Mouse (Mus musculus) left cerebral cortex, adult 11 months (tissue): ENCODE data around the gene BC017158.

Source experiments
- DNase-seq: peaks from one replicate; pipeline ENCODE4 v3.0.0; 2022; ENCODE audit warnings: low spot score

Gene BC017158

DNA sequence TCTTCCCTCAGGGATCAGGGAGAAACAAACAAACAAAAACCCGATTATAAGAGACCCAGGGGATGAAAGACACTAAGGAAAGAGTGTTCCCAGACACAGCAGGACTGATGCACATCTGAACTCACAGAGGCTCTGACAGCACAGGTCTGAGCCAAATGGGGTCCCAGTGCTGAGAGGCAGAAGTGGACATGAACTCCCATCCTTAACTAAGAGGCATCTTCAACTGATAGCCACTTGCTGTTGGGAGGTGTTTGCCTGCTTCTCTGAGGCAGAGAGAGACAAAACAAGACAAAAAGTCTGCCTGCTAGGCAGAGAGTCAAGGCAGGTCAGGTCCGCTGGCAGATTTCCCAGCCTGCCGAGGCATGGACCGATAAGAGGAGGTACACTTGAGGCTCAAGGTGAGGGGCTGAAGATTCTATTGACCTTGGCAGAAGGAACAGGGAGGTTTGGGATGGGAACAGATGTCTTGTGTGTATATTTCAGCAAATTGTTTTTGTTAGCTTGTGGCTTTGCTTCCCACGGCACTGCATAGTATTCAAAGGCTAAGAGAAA is 41.1 kb downstream of the BC017158 start:
- no peak for DNase-seq

DNA sequence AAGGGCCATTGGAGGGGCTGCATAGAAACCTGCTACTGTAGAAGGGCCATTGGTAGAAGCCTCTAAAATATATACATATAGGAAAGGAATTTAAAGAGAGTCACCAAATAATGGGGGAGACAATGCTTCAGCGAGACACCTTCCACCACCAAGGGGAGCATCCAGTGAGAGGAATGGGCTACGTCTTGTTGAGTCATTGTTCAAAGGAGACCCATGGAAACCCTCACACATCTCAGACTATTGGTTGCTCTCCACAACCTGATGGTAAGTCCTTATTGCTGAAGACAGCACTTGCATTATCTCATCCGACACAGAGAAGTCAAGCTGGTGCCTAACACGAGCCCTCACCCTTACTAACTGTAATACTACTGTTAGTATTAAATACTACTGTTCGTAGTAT is 42.2 kb downstream of the BC017158 start:
- no peak for DNase-seq

DNA sequence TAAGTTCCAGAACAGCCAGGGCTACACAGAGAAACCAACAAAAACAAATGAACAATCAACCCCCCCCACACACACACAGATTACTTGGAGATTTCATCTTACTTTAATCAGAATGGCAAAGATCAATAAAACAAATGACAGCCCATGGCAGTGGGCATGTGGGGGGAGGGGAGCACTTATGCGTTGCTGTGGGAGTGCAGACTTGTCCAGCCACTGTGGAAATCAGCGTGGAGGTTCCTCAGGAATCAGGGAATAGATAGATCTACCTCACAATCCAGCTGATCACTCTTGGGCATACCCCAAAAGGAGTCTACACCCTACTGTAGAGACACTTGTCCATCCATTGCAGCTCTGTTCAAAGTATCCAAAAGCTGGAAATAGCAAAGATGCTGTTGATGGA is 43.0 kb downstream of the BC017158 start:
- DNase-seq: no peak

DNA sequence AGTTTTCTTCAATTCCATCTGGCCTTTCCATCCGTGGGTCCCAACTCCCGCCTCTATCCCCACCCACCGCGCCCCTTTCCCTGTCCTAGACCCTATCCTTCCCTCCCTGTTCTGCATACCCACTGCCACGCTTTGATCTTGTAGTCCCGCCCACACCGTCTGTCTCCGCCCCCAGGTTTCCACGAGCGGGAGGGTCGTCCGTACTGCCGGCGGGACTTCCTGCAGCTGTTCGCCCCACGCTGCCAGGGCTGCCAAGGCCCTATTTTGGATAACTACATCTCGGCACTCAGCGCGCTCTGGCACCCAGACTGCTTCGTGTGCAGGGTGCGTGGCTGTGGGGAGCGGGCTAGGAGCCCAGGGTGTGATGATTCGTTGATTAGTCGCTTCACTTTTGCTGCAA is 45.4 kb downstream of the BC017158 start:
- peak; percentile 56 for DNase-seq

DNA sequence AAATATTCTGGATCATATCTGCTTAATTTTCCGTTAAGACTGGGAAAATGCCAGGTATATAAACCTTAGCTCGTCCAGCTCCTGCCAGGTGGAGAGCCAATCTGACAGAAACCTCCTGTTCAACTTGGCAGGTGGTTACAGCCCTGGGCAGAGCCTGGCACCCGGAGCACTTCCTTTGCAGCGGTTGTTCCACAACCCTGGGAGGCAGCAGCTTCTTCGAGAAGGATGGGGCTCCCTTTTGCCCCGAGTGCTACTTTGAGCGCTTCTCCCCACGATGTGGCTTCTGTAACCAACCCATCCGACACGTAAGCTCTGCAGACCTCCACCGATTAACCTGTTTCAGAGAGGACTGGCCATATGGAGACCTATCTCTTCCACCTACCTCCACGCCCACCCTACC is 46.0 kb downstream of the BC017158 start:
- DNase-seq: no peak

DNA sequence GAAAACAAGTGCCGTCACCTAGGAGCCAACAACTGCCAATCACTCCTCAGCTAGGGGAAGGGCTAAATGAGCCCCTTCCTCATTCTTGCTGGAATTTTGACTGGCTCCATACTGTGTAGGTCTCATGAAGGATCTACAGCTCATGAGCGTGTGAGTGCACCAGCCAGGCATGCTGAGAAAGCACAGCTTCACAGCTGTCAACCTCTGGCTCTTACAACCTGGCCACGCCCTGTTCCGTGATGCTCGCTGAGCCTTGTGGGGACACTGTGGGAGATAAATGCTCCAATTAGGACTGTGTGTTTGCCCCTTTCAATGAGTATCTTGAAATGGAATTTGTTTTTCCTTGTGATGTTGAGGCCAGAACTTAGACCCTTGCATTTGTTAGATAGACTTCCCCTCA is 48.0 kb downstream of the BC017158 start:
- DNase-seq: no peak

DNA sequence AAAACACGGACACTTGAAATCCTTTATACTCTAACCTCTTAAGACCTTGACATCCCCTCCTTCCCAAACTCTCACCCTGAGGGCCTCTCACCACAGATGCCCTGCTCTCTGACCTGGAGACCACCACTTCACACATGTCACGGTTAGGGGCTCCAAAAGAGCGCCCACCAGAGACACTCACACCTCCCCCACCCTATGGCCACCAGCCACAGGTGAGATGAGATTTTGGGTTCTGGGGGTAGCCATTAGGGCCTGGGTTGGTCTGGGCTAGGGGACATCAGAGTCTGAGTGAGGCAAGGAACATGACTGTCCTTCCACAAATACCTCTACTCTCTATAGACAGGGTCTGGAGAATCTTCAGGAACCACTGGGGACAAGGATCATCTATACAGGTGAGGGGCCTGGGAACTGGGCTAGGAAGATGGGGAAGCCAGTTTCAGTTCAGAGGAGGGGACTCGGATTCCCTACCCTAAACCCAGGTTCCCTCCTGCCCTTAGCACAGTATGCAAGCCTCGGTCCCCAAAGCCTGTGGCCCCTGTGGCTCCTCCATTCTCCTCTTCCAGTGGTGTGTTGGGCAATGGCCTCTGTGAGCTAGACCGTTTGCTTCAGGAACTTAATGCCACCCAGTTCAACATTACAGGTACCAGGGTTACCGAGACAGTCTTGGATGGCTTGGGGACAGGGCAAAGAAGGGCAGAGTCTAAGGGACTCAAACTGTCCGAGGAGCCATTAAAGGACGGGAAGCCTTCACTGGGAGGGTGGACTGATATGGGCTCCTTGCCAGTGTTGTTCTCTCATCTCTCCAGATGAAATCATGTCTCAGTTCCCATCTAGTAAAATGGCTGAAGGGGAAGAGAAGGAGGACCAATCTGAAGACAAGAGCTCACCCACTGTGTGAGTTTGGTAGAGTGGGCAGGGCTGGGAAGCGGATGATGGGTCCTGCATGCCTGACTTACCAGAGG is 49.6 kb downstream of the BC017158 start:
- DNase-seq: no peak

DNA sequence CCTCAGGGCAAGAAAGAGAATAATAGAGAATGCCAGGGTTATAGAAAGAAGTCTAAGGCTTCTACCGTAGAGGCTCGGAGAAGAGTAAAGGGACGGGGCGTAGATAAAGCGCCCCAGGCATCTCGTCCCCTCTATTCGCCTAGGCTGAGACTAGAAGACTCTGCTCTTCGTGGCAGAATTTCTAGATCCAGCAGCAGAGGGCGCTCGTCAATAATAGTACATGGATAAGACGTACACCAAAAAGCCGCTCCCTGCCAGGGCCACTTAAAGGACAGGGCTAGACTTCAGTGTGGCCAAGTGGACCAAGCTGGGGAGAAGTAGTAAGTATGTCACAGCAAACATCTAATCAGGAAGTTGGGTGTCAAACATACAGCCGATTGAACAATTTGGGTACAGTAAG is 50.5 kb downstream of the BC017158 start:
- DNase-seq: no peak

DNA sequence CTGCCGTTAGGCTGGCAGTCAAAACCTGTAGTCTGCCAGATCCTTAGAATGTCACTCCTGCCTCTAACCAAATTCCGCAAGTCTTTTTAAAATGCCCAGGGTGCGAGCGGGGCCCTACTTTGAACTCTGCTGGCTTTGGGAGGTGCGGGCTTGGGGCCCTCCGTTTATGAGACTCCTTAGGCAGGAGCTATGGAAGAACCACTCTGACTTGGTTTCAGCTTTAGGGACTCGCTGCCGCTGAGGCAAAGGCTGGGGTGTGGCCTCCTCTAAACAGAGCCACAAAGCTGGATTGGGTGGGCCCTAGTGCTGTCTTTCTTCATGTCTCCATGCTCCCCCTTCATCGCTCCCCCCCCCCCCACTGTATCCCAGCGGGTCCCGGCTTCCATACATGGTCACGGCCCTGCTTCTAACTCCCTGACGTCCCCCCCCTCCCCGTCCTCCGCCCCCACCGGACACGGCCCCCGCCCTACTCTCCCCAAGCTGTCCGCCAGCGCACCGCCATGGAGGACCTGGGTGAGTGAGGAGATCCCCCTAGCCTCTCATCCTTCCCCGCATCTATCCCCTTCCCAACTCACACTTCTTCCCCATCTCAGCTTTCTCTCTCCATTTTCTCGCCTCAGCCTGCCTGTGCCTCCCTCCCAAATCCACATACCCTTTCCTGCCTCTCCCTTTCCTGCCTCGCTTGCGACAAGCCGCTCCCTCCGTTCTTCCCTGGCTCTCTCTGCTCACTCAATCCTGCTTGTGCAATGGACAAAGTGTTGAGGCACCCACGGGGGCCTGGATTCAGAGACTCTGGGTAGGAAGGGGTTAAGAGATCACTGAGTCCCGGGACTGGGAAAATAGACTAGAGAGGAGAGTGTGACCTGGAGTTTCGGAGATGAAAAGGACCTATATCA is 51.2 kb downstream of the BC017158 start, which contains the start of gene Tgfb1i1:
Gene Tgfb1i1, plus strand, starts transcription at position 317 of the 896 bp plus-strand sequence.
- DNase-seq: no peak

DNA sequence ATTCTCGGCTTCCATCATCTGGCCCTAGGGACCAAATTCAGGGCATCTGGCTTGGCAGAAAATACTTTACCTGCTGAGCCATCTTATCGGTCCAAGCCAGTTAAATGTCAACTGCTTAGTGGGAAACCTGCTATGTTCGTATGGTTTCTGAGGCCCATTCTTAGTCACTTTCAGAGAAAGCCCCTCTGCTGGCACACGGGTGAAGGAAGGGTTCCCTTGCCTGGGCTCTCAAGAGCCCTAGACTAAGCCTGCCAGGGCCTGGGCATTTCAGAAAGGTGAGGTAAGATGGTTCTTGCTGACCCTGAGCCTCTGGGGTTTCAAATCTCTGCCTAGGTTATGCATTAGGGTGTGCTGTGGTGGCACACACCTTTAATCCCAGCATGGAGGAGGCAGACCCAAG is 52.4 kb downstream of the BC017158 start:
- no peak for DNase-seq

DNA sequence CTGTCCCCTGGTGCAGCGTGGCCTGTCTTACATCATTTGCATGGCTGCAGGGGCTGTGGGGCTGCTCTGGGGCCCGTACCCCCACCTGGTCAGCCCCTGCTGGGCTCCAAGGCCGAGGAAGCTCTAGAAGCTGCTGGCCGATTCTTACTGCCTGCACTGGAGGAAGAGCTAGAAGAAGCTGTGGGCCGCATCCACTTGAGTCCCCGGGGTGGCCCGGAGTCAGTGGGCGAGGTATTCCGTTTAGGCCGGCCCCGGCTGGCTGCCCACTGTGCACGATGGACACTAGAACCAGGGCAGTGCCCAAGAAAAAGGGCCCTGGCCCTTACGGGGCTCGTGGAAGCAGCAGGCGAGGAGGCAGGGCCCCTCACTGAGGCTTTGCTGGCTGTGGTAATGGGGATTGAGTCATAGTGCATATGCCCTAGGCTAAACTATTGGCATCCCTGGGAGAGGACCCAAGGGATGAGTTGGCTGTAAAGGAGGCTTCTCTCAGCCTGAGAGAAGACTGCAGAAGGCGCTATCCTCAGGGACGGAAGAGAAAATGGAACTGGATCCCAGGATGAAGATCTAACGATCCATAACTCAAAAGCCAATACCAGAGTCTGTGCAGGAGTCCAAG is 53.5 kb downstream of the BC017158 start:
- no peak for DNase-seq

DNA sequence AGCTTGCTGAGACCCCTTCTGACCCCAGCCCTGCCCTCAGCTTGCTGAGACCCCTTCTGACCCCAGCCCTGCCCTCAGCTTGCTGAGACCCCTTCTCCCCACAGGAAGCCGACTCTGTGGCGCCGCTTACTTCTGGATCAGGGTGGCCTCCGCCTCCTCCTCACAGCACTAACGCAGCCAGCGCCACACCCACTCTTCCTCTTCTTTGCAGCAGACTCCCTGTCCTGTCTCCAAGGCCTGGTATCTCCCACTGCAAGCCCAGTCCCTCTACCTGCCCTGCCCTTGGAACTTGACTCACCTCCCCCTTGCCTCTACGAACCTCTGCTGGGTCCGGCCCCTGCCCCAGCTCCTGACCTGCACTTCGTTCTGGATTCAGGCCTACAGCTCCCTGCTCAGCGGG is 54.0 kb downstream of the BC017158 start:
- DNase-seq: no peak

DNA sequence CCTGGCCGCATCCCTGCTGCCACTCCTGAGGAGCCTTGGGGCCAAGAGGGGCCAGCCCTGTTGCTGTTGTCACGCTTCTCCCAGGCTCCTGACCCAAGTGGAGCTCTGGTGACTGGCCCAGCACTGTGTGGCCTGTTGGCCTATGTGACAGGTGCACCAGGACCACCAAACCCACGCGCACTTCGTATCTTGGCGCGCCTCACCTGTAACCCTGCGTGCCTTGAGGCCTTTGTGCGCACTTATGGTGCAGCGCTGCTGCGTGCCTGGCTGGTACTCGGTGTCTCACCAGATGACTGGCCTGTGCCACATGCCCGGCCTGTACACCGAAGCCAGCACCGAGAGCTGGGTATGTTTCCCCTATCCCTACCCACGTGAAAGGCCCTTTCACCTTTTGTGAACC is 55.6 kb downstream of the BC017158 start:
- DNase-seq: no peak

DNA sequence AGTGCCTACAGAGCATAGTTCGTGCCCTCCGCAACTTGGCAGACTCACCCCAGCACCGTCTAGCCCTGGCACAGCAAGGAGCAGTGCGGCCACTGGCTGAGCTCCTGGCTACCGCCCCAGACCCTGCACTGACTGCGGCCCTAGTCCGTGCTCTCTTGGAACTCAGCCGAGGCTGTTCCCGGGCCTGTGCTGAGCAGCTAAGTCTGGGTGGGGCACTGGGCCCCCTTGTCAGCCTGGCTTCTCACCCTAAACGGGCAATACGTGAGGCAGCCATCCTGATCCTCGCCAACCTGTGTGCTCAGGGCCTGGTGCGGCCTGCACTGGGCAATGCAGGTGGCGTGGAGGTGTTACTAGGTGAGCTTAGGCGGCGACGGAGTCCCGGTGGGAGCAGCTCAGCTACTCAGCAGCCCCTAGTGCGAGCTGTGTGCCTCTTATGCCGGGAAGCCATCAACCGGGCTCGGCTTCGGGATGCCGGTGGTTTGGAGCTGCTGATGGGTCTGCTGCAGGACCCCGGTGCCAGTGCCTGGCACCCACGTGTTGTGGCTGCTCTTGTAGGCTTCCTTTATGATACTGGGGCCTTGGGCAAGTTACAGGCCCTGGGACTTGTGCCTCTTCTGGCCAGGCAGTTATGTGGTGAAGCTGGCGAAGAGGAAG is 57.7 kb downstream of the BC017158 start:
- no peak for DNase-seq

DNA sequence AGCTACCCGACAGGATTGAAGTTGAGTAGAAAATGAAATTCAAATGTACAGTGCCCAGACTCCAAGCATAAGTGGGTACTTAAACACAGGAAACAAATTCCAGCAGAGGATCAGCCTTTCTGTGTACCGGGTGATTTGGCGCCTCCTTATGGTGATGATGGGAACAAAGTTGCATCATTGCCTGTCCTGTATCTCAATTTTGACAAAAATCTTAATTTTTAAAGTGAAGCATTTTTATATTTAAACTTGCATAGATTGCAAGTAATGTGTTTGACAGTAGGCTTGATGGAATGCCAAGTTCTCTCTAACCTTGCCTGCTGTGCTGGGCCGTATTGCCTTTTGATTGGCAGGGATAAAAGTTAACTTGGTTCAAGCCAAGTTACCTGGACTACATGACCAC is 59.0 kb downstream of the BC017158 start:
- no peak for DNase-seq

DNA sequence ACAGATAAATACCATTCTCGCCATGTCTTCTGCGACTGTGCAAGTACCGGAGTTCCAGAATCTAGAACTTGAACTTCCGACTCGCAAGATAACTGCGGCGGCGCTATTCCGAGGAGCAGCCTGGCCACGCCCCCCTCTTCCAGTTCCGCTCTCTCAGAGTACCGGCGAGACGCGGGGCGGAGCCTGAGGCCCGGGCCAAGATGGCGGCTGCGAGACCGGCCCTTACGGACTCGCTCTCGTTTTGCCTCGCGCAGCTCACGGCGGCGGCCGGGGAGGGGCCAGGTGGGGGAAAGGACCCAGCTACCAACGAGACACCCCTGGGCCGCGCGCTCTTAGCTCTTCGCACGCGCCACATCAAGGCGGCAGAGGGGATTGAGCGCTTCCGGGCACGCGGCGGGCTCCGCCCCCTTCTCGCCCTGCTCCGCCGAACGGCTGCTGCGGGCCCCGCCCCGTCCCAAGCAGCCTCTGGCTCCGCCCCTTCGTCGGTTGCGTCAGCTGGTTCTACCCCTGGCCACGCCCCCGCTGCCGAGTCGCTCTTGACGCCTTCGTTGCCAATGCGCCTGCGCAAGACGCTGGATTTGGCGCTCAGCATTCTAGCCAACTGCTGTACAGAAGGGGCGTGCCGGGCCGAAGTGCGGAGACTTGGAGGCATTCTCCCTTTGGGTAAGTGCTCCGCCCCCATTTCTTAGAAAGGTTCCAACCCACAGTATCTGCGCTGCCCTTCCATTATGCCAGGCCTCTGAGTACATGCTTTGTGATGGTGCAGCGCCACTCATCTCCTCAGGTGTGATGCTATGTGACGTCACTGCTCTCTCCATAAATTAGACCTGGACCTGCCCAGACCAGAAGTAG is 59.8 kb downstream of the BC017158 start, which contains the start of gene 9130023H24Rik:
Gene 9130023H24Rik, minus strand, starts transcription at position 105 of the 852 bp plus-strand sequence.
- peak; percentile 96 for DNase-seq

DNA sequence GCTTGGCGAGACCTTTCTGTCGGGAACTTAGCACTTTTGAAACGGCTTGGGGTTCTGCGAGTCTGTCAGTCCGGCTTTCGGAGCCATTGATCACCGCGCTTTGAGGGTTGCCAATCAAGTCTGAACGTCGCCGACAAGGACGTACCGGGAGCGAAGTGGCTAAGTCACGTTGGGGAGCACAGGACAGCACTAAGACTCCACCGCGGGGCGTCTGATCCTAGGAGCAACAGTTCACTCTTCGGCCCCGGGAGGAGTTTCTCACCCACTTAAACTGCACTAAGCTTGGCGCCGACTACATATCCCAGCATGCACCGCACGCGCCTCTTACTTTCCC is 60.4 kb downstream of the BC017158 start:
- no peak for DNase-seq

DNA sequence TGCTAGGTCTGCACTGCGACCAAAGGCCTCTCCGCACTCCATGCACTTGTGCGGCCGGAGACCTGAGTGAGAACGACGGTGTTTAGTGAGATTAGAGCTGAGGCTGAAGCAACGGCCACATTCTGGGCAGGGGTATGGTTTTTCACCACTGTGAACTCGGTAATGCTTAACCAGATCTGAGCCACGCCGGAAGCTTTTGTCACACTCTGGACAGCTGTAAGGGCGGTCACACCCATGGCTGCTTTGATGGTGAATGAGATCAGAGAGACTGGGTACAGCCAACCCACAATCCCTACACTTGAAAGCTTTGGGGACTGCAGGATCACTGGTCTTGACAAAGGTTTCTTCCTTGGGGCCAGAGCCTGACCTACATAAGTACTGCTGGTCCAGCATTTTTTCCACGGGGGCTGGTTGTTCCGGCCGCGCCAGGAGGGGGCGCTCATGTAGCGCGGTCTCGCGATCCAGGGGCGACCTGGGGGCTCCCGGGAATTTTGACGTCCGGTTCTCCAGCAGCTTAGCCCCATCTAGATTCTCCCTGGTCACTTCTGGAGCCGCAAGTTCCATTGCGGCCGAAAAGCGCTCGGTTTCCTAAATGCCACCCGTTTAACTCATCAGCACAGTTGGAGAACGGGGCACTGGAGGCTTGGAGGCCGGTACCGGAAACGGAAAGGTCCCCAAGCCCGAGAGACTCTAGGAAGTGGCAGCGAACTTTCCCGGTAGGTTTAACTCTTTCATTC is 60.9 kb downstream of the BC017158 start, which contains the start of gene Armc5:
Gene Armc5, plus strand, starts transcription at position 487 of the 737 bp plus-strand sequence.
- peak; percentile 71 for DNase-seq

DNA sequence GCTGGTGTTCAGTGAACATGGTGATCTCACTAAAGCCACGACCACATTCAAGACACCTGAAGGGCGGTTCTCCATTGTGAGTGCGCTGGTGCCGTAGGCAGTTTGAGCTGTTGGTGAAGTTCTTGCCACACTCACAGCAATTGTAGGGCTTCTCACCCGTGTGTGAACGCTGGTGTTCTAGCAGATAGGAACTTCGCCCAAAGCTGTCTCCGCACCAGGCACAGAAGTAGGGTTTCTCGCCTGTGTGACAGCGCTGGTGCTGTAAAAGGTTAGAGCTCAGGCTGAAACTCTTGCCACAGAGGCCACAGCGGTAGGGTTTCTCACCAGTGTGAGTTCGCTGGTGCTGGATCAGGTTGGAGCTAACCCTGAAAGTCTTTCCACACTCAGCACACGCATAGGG is 61.5 kb downstream of the BC017158 start:
- DNase-seq: no peak

DNA sequence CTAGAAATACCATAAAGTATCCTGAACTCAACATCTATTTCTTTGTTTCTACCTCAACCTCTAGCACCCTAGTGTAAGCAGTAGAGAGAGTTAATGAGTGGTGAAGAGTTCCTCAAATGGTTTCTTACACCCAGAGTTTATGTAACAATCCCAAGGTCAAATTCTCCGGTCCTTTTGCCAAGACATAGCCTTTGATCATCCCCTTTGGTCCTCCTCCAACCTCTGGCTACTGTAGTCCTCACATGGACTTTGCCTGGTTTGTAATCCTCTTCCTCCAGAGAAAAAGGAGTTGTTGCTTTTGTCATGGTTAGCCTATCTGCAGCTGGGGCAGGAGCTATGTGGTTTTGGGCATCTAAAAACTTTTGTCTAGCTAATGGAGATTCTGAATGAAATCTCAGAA is 62.5 kb downstream of the BC017158 start:
- DNase-seq: no peak
